Mouse (Mus musculus) G1E (cell line): ENCODE measurements around the gene Plcb4. TPM values are rescaled to one million over a fixed set of nuclear protein-coding genes. Genes with fewer than 3 reads are reported as not detected.

Experiments used
- ATAC-seq: 2 replicates; pipeline ENCODE4 v1.8.0; 2016; ENCODE audit warnings: mild to moderate bottlenecking; ENCODE audit not compliant: insufficient number of reproducible peaks, poor library complexity, low FRiP score, severe bottlenecking; ENCODE audit errors: extremely low read depth
- DNase-seq: peaks from one replicate; pipeline ENCODE4 v3.0.0; 2012; ENCODE audit warnings: low spot score
- H3K27me3 ChIP-seq: 2 replicates; pipeline ENCODE4 v1.6.1; 2012; ENCODE audit warnings: mild to moderate bottlenecking, low read length, inconsistent platforms; ENCODE audit not compliant: insufficient read depth
- H3K36me3 ChIP-seq: replicated peaks from 2 replicates; pipeline ENCODE3; 2012; ENCODE audit warnings: mild to moderate bottlenecking, inconsistent platforms
- H3K4me1 ChIP-seq: 2 replicates; pipeline ENCODE4 v1.6.1; 2012; ENCODE audit warnings: low read depth, low read length, inconsistent platforms, mixed read lengths; ENCODE audit not compliant: insufficient read depth
- H3K4me3 ChIP-seq: 2 replicates; pipeline ENCODE4 v1.5.1; 2012; ENCODE audit warnings: low read depth, mild to moderate bottlenecking, inconsistent platforms, low read length, moderate library complexity, mixed read lengths
- H3K9me3 ChIP-seq: replicated peaks from 2 replicates; pipeline ENCODE4 v1.6.1; 2012; ENCODE audit warnings: inconsistent platforms
- CTCF ChIP-seq: IDR thresholded peaks from 2 replicates; pipeline ENCODE4 v1.5.1; 2012; ENCODE audit warnings: low read depth, low read length, inconsistent platforms, mixed read lengths
- GATA1 ChIP-seq: IDR thresholded peaks from 2 replicates; pipeline ENCODE4 v1.6.1; 2012; ENCODE audit warnings: borderline replicate concordance, low read length, inconsistent platforms, mixed read lengths
- GATA2 ChIP-seq: IDR thresholded peaks from 2 replicates; pipeline ENCODE4 v1.6.1; 2012; ENCODE audit warnings: low read depth, low read length, inconsistent platforms, borderline replicate concordance
- POLR2AphosphoS5 ChIP-seq: IDR thresholded peaks from 2 replicates; pipeline ENCODE4 v1.6.1; 2012; ENCODE audit warnings: low read depth, low read length, inconsistent platforms; ENCODE audit not compliant: insufficient replicate concordance
- TAL1 ChIP-seq: conservative IDR thresholded peaks from 2 replicates; pipeline ENCODE4 v1.6.1; 2012; ENCODE audit warnings: low read depth, low read length, inconsistent platforms, mixed read lengths
- polyA plus RNA-seq: library from polyadenylated mRNA; stranded (reverse); fragments of >175 nt; gene quantifications from 2 replicates; pipeline ENCODE4 v1.2.3, GENCODE M21; 2012
- total RNA-seq, 2 experiments: library from RNA; stranded (forward) in 1 of 2; stranded (reverse) in 1 of 2; fragments of 200-1000 nt in 1 of 2; fragments of >200 nt in 1 of 2; fragmentation: Nextera tagmentation in 1 of 2; gene quantifications; 2 replicates each; pipeline ENCODE4 v1.2.3; 2014 to 2017

The Plcb4 gene
- total and polyA plus RNA-seq, 3 experiments: 0.27 TPM; not detected in 2

DNA sequence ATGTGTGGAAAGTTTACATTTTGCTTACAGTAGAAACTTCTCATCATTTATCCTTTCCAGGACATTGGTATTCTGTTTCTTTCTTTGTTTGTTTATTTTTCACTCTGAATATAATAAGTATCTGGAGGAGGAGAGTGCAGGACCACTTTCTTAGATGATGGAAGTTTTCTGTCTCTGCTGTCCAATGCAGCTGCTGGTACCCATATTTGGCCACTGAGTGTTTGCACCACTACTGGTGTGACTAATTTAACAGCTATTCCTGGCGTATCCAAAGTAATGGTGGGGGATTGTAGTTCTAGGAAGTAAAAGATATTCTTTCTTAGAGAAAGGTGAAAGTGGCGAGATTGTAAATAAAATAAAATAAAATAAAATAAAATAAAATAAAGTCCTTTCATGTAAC is 21.6 kb upstream of the Plcb4 start:
- TF ChIP-seq GATA1 (no peak), GATA2 (no peak), TAL1 (no peak), POLR2AphosphoS5 (no peak), CTCF (no peak)
- DNase-seq (no peak), ATAC-seq (no peak)
- H3K4me3 ChIP-seq: no peak overlapping the region
- H3K27me3 ChIP-seq: no peaks in the 10 kb centered on the region
- H3K4me1 ChIP-seq: no peaks in the 10 kb centered on the region
- no peaks in the 10 kb centered on the region for H3K36me3 ChIP-seq
- H3K9me3 ChIP-seq: peaks cover 12% of the 10 kb centered on the region

DNA sequence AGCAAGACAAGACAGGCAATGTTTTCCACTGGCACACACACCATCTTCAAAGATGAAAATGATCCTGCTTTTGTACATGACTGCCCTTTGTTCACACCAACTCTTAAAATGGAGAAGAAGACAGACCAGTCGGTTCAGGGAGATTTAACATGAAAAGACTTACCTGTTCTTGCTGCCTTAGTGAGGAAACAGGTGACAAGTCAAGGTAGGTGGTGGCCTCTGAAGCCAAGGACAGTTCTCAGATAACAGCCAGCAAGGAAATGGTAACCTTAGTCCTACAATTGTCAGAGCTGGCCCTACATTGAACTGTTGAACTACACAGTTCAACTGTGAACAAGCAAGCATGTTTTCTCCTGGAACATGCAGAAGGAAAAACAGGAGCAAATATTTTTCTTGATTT is 17.8 kb upstream of the Plcb4 start:
- H3K9me3 ChIP-seq: peaks cover 4% of the 10 kb centered on the region
- ATAC-seq: no peak
- H3K27me3 ChIP-seq: no peaks in the 10 kb centered on the region
- no peak overlapping the region for H3K4me3 ChIP-seq
- no peak for DNase-seq
- TF ChIP-seq CTCF (no peak), GATA2 (no peak), POLR2AphosphoS5 (no peak), GATA1 (no peak), TAL1 (no peak)
- H3K36me3 ChIP-seq: no peaks in the 10 kb centered on the region
- no peaks in the 10 kb centered on the region for H3K4me1 ChIP-seq

DNA sequence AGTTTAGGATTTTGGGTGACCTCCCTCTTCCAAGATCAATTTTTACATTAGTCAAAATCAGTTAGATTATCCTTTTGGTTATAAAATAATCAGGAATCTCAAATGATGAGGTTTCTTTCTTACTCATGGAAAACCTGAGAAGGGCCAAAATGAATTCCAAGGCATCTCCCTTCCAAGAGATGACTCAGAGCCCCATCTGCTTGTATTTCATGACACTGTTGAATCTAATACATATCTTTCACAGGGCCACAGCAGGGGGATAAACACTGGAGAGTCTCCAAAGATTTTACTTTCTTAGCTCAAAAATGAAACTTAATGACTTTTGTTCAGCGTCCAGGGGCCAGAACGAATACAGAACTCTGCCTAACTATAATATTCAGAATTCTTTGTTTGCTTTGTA is 17.2 kb upstream of the Plcb4 start:
- ATAC-seq: no peak
- TF ChIP-seq GATA1: no peak
- TF ChIP-seq POLR2AphosphoS5: no peak
- TF ChIP-seq TAL1: no peak
- no peak for TF ChIP-seq GATA2
- TF ChIP-seq CTCF: no peak
- peaks cover 9% of the 10 kb centered on the region for H3K9me3 ChIP-seq

DNA sequence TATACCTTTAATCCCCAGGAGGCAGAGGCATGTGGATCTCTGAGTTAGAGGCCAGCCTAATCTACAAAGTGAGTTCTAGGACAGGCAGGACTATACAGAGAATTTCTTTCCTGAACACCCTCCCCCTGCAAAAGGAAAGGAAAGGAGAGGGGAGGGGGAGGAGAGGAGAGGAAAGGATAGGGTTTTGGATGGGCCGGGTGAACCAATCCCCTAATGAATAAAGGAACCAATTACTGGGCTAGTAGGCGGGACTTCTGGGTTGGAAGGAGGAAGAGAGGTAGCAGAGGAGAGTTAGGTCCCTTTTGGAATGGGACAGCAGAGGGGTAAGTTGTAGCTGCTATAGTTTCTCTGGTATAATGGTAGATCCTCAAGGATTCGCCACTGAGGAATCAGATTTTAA is 12.6 kb upstream of the Plcb4 start:
- ATAC-seq (no peak), DNase-seq (no peak)
- no peaks in the 10 kb centered on the region for H3K36me3 ChIP-seq
- no peak overlapping the region for H3K4me3 ChIP-seq
- no peaks in the 10 kb centered on the region for H3K27me3 ChIP-seq
- TF ChIP-seq GATA2: no peak
- TF ChIP-seq CTCF: no peak
- no peak for TF ChIP-seq POLR2AphosphoS5
- no peak for TF ChIP-seq GATA1
- no peak for TF ChIP-seq TAL1
- H3K9me3 ChIP-seq: peaks cover 16% of the 10 kb centered on the region
- H3K4me1 ChIP-seq: no peaks in the 10 kb centered on the region

More for the DNA sequence above, 17.2 kb upstream of the Plcb4 start:
- Histone ChIP-seq H3K36me3 (no peaks in the 10 kb centered on the region), H3K4me3 (no peak overlapping the region), H3K27me3 (no peaks in the 10 kb centered on the region), H3K4me1 (no peaks in the 10 kb centered on the region)
- no peak for DNase-seq

DNA sequence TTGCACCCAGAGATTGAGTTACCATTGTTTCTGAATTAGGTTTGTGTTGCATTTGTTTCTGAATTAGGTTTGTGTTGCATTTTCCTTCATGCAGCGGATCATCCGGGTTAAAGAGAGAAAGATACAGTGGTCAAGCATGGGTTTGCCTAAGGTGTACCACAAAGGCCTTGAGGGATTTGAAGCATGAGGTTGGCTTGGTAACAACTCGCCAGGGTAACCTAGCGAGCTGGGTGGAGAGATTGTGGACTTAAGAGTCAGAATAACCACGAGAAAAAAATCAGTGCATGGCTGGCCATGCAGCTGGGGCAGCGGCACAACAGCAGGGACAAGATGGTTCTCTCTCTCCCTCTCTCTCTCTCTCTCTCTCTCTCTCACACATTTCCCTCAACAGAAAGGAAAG is 12.2 kb upstream of the Plcb4 start:
- DNase-seq (no peak), ATAC-seq (no peak)
- no peaks in the 10 kb centered on the region for H3K27me3 ChIP-seq
- H3K4me3 ChIP-seq: no peak overlapping the region
- H3K9me3 ChIP-seq: peaks cover 16% of the 10 kb centered on the region
- no peaks in the 10 kb centered on the region for H3K4me1 ChIP-seq
- H3K36me3 ChIP-seq: no peaks in the 10 kb centered on the region
- TF ChIP-seq TAL1 (no peak), GATA2 (no peak)

DNA sequence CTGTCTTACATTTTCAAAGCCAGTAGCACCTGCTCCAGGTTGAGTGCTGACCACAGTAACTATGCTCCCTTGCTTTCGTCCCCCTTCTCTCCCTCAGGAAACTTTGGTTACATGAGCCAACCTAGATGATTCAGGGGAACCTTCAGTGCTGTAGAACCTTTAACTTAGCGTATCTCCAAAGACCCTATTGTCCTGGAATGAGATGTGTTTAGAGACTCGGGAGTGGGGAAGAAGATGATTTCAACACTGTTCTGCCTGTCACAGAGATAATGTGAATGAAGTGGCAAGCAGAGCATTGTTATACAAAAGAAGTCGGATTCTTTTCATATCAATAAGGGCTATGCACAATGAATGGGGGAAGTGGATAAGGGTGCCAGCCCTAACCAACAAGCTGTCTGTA is 10.8 kb upstream of the Plcb4 start:
- no peaks in the 10 kb centered on the region for H3K27me3 ChIP-seq
- no peaks in the 10 kb centered on the region for H3K4me1 ChIP-seq
- no peak for TF ChIP-seq GATA1
- no peak for TF ChIP-seq TAL1
- TF ChIP-seq GATA2: no peak
- no peak for TF ChIP-seq POLR2AphosphoS5
- no peak for TF ChIP-seq CTCF
- H3K9me3 ChIP-seq: peaks cover 19% of the 10 kb centered on the region
- no peak overlapping the region for H3K4me3 ChIP-seq
- no peaks in the 10 kb centered on the region for H3K36me3 ChIP-seq
- ATAC-seq (no peak), DNase-seq (no peak)

DNA sequence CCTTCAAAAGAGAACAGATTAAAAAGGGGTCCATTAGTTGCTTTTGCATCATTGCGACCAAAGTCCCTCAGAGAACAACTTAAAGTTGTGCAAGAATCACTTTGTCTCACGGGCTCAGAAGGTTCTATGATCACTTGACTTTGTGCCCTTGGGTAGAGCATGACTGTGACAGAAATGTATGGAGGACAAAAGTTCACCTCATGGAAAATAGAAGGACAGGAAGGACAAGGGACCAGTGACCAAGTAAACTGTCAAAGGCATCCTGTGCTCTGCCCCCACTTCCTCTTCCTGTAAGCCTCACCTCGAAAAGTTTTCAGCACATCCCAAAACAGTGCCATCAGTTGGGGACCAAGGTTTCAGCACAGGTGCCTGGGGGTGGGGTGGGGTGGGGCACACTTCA is 7.9 kb upstream of the Plcb4 start:
- Histone ChIP-seq H3K27me3 (no peaks in the 10 kb centered on the region), H3K36me3 (no peaks in the 10 kb centered on the region), H3K4me1 (no peaks in the 10 kb centered on the region), H3K4me3 (no peak overlapping the region), H3K9me3 (peaks cover 35% of the 10 kb centered on the region)
- no peak for TF ChIP-seq CTCF
- no peak for TF ChIP-seq TAL1
- TF ChIP-seq GATA2: no peak
- TF ChIP-seq POLR2AphosphoS5: no peak
- TF ChIP-seq GATA1: no peak
- DNase-seq (no peak), ATAC-seq (no peak)
